Mouse (Mus musculus): ENCODE results near the gene Adamts16. TPM values are rescaled to one million over a fixed set of nuclear protein-coding genes. Genes with fewer than 3 reads are reported as not detected.

Adamts16 gene
- polyA plus RNA-seq, 1 experiment from 2014 or later = 1.1 TPM

GRCm38 (mm10) chr13:70681411-70682183, 160.0 kb downstream of the Adamts16 start:
- Histone ChIP-seq H3K36me3 (ENCODE audit: control insufficient read depth, insufficient read depth) (no peaks in the 10 kb centered on the region), H3K4me1 (replicated peaks; ENCODE audit: control insufficient read depth, insufficient read depth, low read length) (no peaks in the 10 kb centered on the region), H3K9me3 (ENCODE audit: control insufficient read depth, low read length) (no peaks in the 10 kb centered on the region), H3K9ac (replicated peaks; ENCODE audit: low read depth, low read length) (no peak overlapping the region), H3K27ac (ENCODE audit: low read length) (no peak overlapping the region), H3K4me3 (replicated peaks; ENCODE audit: low read length) (no peak overlapping the region), H3K4me2 (ENCODE audit: low read length) (no peak overlapping the region), H3K27me3 (replicated peaks; ENCODE audit: control insufficient read depth, insufficient read depth, low read length) (no peaks in the 10 kb centered on the region)
- ATAC-seq = no peak
- 87% methylated on average over 7 of the region's 7 CpGs for WGBS

- Histone ChIP-seq H3K9ac (replicated peaks; ENCODE audit: low read depth, low read length) (no peak overlapping the region), H3K27ac (ENCODE audit: low read length) (no peak overlapping the region), H3K4me3 (replicated peaks; ENCODE audit: low read length) (no peak overlapping the region), H3K36me3 (ENCODE audit: control insufficient read depth, insufficient read depth) (no peaks in the 10 kb centered on the region), H3K9me3 (ENCODE audit: control insufficient read depth, low read length) (no peaks in the 10 kb centered on the region), H3K4me1 (replicated peaks; ENCODE audit: control insufficient read depth, insufficient read depth, low read length) (no peaks in the 10 kb centered on the region), H3K27me3 (replicated peaks; ENCODE audit: control insufficient read depth, insufficient read depth, low read length) (no peaks in the 10 kb centered on the region), H3K4me2 (ENCODE audit: low read length) (no peak overlapping the region)
- no peak for ATAC-seq
- whole genome bisulfite sequencing = 89% methylated on average over 3 of the region's 3 CpGs
Observed at GRCm38 (mm10) chr13:70680316-70680715, 161.3 kb downstream of the Adamts16 start.

Other genes starting within 250 kb of the Adamts16 start
- gene Ice1, start 204.2 kb downstream of the Adamts16 start, polyA plus RNA-seq (2015; fragmentation: Nextera tagmentation; extraction: Ambion mirVana) = 35.7 and 39.3 TPM in 2 replicates

All from forebrain, embryonic 16.5 days (tissue).